Mouse (Mus musculus) cerebellum, postnatal 10 days (tissue): ENCODE measurements at regions not wholly inside any gene's neighbourhood (a gene's known extent, or its start where the extent isn't known, plus 50 kb on each side); places are given as distances from the start of the nearest gene placed in this dataset.

Experiments used
- DNase-seq, 2 experiments: peaks; one replicate each; pipeline ENCODE4 v3.0.0; 2021; ENCODE audit warnings: mixed read lengths in 2 of 2

DNA sequence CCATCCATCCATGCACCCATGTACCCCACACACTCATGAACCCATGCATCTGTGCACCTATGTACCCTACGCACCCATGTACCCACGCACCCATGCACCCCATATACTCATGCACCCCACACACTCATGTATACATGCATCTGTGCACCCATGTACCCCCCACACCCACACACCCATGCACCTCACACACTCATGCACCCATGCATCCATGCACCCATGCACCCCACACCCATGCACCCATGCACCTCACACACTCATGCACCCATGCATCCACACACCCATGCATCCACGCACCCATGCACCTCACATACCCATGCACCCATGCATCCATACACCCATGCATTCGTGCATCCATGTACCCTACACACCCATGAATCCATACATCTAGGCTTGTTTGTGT, 63.6 kb downstream of the 4930564D02Rik start:
- no peak for DNase-seq

DNA sequence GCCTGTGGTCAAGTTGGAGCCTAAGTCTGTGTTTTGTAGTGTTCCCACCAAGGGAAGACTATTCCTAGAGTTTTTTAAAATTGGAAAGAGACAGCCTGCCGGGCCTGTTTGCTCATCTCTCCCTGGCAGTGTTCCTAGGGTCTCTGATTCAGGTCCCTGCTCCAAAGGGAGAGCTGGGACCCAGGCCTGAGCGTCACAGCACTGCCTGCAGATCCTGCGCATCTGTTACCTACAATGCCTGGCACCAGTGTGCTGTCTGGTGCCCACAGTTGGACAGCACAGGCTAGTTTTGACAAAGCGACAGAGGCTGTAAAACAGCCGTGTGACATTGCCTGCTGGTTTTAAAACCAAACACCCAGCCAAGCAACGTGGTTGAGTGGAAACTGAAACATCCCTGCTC, 64.4 kb downstream of the 4930564D02Rik start:
- peak; percentile 53 to 74 for DNase-seq

DNA sequence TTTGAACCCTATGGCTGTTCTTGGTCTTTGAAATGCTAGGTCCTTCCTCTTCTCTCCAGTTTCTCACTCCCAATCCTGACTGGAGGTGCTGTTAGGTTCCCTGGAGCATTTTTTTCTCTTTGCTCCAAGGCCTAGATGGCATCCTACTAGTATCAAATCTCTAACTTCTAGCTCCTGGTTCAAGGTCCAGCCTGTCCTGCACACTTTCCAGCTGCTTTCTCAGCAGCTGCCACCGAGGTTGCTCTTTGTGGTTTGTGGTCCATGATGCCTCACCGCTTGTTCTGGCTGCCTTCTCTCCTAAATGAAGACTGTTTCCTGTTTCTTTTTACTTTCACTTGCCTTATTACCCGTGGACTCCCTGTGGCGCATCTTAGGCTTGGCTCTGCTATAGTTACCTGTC, 66.4 kb downstream of the 4930564D02Rik start:
- no peak for DNase-seq

DNA sequence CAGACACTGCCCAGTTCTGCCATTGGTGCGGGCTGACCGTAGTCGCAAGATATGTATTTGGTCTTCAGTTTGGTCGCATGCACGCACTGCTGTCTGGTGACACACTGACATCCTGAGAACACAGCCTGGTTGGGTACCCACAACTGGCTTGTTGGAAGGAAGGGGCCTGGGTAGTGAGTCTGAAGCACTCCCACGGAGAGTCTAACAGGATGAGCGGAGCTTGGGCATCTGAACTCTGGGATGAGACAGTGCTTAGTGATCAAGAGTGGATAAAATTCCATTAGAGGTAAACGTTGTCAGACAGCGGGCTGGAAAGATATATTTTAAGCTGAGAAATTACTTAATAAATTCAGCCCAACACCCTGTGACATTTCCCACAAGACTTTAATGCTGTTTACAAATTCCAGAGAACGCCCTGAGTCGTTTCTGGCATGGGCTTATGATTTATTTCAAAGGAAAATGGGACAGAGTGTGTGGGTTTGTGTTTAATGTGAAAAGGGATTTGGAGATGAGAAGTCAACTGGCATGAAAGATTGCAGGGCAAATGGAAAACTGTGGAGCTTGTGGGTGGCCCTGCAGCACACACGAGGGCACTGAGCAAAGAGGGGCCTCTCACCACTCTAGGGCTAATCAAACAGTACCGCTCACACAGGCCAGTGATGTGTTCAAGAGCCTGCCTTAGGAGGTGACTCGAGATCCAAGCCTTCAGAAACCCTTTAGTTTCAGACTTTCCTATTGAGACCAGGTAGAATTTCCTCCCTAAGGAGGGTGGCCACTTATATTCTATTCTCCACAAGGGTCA, 74.7 kb downstream of the 4930564D02Rik start:
- no peak for DNase-seq

DNA sequence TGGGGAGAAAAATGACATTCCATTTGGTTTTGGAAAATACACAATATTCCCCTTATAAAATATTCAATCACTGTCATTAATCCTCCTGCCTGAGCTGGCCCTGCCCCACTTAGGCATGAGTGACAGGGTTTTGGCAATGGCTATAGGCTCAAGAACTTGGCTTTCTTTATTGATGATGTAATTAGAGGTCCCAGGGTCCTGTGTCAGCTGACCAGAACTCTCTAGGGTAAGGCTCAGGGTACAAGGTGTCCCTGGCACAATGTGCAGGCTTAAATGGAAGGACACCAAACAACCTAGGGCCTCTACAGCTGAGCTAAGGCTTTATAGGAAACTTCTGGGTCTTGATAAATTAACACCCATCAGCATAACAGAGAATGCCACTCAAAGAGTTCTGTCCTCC, 76.0 kb downstream of the 4930564D02Rik start:
- no peak for DNase-seq

DNA sequence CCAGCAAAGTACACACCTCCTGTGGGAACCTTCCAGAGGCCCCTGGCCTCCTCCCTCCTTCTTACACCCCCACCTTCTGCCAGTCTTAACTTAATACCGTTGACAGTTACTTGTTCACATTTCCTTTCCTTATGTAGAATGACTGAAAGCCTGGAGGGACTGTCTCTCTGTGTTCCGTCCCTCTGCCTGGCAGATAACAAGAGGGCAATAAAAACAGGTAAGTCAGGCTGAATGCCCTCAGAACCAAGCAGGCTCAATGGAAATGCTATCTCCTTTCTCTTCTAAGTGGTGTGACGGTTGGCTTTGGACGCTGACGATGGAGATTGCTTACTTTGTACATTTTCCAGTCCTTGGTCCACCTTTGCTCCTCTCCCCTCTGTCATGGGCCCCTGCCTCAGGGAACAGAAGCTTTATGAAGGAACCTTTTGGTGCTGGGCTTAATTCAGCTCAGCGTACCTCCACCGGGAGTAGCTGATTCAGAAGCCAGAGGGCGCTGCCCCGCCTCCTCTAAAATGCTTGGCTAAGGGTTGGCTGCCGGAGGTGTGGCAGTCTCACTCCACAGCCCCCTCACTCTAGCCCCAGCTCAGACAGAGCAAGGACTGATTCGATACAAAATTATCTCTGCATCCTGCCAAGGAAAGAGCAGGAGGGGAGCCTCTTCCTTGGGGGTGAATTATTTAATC, 85.0 kb downstream of the 4930564D02Rik start:
- DNase-seq, result peak; percentile 84 to 85

DNA sequence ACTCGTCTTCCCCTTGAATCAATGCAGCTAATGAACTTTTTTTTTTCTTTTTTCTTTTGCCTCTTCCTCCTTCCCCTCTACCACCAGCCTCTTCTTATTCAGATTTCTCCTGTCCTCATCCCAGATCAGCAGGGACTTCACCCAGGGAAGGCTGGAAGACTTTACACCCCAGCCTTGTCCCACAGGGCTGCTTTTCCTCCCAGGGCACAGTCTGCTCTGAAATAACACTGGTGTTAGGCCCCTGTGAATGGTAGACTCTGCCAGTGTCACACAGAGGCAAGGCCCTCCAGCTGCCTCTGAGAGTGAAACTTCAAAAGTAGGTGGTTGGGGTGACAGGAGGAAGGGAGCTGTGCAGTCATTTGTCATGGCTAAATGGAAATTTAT, 85.5 kb downstream of the 4930564D02Rik start:
- DNase-seq, result no peak

DNA sequence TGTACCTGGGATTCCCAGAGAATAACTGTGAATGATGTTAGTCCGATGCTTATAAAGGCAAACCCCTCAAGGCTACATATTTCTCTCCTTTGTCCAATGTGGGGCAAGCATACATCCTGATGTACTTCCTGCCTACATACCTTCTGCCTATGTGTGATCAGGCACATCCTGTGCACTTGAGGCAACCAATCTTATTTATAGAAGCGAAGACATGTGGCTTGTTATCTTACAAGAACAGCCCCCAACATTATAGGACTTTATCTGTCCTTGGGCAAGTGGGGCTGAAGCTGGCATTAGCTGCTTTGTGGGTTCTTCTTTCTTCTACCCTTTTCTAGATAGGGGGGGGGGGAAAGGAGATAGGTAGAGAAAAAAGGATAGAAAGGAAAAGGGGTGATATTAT, 91.7 kb downstream of the 4930564D02Rik start:
- DNase-seq, result no peak

DNA sequence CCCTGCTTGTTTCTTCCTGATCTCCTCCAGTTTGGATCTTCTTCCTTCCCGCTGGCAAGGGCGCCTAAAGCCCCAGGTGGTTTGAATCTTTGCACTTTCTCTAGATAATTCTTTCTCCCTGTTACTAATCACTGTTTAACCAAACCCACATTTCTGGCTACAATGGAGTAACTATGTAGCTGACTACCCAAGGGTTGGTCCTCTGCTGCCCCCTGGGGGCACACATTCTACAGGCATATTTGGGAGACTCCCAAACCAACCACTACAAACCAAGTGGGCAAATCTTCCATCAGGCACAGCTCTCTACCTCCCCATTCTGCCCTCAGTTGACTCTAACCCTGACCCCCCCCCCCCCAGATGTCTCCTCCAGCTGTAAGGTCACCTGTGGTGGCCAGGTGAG, 98.7 kb downstream of the 4930564D02Rik start:
- DNase-seq, result peak; percentile 88 to 89

DNA sequence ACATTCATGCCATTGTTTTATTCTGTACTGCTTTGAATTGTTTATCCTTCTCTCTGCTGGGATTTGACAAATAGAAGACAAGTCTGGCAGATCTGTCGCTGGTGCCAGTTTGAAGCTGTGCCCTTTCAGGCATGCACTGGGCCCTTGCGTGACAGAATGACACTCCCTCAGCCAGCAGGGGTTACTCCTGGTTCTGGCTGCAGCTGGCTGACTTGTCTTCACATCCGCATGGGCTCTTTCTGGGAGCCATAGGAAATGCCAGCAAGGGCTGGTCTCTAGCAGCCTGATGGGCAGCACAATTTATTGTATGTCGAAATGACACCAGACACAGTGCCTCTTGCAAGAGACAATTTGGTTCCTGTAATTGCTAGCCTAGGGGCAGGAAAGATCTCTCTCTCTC, 102.5 kb downstream of the 4930564D02Rik start:
- DNase-seq, result peak; percentile 40 to 59

DNA sequence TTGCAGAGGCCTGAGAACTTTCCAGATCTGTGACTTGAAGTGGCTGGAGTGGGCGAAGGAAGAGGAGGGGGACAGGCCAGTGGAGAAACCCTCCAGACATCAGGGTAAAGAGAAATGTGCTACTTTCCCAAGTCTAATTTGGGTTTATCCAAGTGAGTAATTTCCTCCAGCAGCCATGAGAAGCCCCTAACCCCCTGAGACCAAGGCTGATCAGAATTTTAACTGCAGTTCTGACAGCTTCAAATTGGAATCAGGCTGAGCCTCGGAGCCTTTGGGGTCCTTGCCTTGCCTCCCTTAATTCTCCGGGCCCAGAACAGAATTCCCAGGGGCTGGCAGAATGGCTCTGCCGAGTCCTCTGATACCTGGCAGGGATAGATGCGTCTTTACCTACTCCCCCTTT, 104.9 kb downstream of the 4930564D02Rik start:
- peak; percentile 14 to 15 for DNase-seq

DNA sequence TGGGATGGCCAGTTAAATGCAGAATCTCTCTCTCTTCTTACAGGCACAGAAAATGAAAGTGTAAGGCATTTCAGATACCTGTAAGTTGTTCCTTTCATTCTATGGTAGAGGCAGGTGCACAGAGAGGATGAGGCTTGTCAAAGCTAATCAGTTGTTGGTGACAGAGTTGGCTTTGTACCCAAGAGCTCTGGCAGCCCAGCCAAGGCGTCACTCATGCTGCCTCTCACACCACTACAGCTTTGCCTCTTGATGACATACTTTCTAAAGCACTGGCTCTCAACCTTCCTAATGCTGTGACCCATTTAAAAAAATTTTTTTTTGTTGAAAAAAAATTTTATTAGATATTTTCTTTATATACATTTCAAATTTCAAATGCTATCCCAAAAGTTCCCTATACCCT, 105.4 kb downstream of the 4930564D02Rik start:
- peak; percentile 62 to 70 for DNase-seq

DNA sequence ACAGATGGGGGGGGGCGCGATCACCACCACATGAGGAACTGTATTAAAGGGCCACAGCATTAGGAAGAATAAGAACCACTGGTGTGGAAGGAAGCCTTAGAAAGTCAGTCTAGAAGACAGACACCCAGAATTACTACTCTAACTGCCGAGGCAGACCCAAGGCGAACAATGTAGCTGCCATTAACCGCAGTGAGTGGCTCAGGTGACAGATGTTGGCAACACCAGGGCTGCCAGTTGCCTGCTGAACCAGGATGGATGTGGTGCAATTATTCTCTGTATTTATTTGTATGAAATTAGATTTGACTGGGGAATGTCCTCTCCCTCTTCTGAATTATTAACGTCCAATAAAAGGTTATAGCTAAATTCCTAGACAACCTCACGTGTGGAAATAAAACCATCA, 124.7 kb downstream of the 4930564D02Rik start:
- no peak for DNase-seq

DNA sequence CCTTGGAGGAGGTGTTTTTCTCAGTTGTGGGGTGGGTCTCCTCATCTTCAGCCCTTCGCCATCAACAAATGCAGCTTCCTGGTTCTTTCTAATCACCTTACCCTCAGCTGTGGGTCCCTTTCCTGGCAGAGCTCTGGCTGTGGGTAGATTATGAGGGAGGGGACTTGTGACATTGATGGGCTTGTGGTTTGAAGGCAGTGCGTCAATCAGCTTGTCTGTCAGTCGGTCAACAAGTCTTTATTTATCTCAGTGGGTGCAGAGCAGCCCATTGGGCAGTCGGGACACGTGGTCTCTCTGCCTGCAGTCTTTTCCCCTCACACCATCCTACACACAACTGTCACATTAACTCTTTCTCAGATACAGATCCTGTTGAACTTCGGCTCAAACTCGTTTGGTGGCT, 125.2 kb downstream of the 4930564D02Rik start:
- DNase-seq, result no peak

DNA sequence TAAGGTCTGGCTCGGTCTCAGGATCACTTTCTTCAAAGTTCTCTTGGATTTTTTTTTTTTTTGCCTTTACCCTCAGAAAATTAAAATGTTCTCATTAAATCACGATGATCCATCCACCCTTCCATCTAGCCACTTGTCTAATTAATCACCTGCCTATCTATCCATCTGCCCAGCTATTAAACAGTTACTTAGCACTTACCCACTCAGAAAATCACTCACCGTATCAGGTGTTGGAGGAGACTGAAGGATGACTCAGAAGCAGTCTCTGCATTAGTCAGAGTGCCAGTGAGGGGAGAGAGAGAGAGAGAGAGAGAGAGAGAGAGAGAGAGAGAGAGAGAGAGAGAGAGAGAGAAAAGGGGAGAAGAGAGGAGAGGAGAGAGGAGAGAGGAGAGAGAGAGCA, 134.1 kb downstream of the 4930564D02Rik start:
- no peak for DNase-seq

DNA sequence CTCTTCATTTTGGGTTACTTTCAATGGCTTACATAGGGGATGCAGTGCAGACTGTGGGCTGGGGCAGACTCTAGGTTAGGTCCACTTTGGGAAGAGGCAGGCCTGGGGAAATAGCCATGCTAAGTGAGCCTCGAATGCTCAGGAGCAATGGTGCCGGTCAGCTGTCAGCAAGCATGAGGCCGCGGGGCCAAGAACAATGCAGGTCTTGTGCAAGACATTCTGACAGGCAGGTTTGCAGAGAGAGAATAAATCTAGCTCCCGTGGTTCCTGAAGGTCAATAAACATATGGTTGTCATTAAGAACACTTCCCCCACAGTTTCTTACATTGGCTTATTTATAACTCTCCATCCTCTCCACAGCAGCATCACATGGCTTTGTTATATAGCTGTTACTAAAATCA, 142.5 kb downstream of the 4930564D02Rik start:
- DNase-seq, result no peak

DNA sequence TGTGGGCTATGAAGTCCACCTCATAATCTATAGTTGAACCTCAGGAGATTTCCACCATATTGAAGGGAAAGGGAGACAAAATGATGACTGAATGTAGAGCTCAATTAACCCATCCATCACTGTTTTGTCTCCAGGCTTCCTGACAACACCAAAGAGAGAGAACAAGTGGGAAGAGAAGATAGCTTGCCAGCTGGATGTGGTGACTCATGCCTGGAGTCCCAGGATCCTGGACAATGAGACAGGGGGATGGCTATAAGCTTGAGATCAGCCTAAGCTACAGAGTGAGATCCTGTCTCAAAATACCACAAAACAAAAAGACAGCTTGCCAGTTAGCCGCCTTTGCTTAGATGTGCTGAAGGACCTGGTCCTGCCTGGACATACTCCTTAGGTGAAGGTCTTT, 144.4 kb downstream of the 4930564D02Rik start:
- DNase-seq, result no peak

DNA sequence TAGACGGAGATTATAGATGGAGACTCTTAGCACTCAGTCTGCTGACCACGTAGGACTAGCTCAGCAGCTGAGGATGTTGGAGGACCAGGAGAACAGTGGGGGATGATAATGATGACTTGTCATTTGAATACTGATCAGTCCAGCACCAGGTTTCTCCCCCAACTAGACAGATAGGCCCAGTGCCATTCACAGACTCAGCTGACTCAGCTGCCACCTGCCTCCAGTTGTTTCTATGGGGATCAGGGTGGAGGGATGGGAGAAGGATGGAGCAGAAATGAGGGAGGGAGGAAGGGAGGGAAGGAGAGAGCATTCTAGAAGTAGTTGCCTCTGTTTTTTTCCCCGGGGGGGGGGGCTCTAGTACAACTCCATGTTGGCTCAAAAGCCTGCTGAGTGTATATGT, 145.1 kb downstream of the 4930564D02Rik start:
- DNase-seq, result no peak

DNA sequence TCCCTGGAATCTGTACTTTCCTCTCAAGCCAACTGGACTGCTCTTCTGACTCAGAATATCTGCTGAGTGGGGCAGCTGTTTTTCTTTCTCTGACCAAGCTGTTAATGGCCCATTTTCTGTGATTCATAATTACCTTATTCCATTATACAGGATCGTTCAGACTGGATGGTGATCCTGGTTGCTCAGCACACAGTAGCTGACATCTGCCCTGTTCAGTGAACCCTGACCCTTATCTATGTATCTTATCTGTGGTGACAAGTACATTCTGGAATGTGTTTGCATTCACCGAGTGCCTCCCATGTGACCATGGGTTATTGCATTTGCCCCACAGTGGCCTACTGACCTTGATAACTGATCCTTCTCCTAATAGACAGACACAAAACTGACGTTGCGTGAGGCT, 148.2 kb downstream of the 4930564D02Rik start:
- DNase-seq, result no peak

DNA sequence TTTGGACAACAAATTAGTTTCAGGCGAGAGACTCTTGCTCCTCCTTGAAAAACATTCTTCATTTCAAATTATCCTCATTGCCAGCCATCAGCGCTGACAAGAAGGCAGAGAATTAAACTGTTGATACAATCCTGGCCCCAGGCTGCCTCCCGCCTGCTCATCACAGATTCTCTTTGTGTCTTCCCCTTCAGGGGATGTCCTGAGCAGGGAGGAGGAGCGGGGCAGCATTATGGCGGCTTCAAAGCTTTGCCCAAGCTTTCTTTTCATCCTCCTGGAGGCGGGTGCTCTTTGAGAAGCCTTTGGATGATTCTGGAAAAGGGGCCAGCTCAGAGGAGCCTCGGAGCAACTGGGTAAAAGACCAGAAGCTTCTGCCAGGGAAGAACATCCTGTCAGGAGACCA, 149.1 kb downstream of the 4930564D02Rik start:
- peak in 1 of 2 experiments; percentile 20 for DNase-seq

DNA sequence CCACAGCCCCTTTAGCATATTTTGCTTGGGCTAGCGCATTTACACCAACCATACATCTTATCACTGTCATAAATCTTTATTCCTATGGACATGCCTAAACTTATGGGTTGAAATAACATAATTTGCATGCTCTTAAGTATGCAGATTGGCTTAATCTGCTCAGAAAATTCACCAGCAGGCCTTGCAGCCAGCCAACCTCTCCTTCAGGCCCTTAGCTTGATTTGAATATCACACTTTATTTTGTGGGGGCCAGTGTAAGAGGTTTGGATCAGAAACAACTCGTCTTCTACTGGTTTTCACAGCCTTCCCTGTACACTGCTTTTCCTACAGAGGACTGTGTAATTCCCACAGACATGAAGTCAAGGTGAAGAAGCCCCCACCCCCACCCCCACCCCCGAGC, 153.0 kb downstream of the 4930564D02Rik start:
- DNase-seq, result no peak

DNA sequence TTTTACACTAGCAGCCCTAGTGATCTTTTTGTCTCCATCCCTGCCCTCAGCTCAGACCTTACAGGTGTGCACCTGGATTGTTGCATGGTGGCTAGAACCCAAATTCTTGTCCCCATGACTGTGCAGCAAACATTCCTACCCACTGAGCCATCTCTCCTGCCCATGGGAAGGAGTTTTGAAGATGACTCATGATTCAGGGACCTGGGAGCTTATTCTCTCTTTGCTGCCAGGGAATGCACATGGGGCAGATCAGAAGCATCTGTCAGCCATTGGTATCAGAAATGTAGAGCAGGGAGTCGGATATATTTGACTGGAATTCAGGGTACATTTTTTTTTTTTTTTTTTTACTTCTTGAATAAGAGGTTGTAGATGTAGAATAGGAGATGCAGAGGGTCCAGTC, 154.0 kb downstream of the 4930564D02Rik start:
- DNase-seq, result no peak

DNA sequence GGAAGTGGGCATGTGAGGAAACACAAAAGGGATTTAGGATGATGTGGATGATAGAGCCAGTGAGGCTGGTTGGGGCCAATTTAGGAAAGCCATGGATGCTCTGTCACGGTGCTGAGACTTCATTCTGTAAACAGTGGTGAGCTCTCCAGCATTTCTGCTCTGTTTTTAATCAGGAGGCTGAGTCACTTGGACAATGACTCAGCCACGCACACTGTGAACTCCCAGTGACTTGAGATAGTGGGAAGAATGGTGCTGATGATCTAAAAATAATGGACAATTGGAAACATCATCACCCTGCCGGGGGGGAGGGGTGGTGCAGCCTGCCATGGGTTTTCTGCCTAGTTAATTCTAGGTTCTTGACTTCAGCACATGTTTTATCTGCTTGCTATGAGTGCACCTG, 156.3 kb downstream of the 4930564D02Rik start:
- DNase-seq, result no peak

DNA sequence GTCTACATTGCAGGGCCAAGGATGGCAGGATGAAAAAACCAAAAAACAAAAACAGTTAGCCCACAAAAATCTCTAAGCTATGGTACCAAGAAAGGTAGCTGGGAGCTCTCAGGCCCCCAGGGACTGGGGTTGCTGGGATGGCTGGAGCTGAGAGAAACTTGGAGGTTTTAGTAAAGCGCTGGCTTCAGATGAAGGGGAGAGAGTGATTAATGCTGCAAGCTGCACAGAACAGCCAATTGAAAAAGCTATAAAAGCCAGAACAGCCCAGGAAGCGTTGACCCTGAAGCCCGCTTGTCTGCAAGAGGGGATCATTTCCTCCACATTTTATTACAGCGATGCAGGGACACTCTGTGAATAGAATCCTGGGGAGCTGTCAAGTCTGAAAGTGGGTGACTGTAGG, 157.0 kb downstream of the 4930564D02Rik start:
- no peak for DNase-seq

DNA sequence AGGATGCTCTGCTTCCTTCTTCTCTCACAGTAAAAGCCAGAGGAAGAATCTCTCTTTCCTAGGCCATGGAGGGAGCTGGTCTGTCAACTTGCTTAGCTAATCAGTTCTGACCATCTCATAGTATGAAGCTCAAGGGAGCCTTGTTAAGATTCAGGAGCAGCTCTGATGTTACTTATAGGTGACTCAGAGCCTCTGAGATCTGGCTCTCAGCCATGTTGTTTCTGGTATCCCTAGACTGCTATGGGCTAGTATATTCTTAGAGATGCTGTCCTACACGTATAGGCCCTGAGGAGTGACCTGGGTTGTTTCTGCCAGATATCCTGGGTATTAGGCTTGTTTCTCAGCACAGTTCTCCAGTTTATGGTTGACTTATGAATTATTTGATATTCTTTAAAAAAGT, 160.9 kb downstream of the 4930564D02Rik start:
- DNase-seq, result no peak
